Mouse (Mus musculus) layer of hippocampus, postnatal 36 days (tissue): ENCODE data around the gene Myo6. TPM values are rescaled to one million over a fixed set of nuclear protein-coding genes. Genes with fewer than 3 reads are reported as not detected.

Source experiments
- total RNA-seq, 2 experiments: library from RNA; stranded (reverse); gene quantifications; 2 replicates each; pipeline ENCODE4 v1.2.3; 2021

The Myo6 gene
- total RNA-seq, 2 experiments from 2014 or later, result 77.8 to 82.3 TPM

Other genes with a start within 250 kb of the Myo6 start
- gene Filip1, start 152.2 kb upstream of the Myo6 start, total RNA-seq, result 10 to 100 TPM in 1 of 2 experiments, 1 to 10 TPM in 1; 8.5 to 10.3 TPM
- gene Senp6, start 98.1 kb upstream of the Myo6 start, total RNA-seq, result 100 to 1,000 TPM; 107 TPM